Mouse (Mus musculus): Measurements from ENCODE around the gene Ppp1r21. TPM values are rescaled to one million over a fixed set of nuclear protein-coding genes. Genes with fewer than 3 reads are reported as not detected.

The Ppp1r21 gene
- polyA plus RNA-seq, 1 experiment from 2014 or later, result 33.8 TPM

Other genes starting within 250 kb of the Ppp1r21 start
- 16.1 and 19.4 TPM in 2 replicates for gene Foxn2, start 89.4 kb upstream of the Ppp1r21 start, polyA plus RNA-seq (2015; fragmentation: Nextera tagmentation; extraction: Ambion mirVana)
- 3.4 and 3.8 TPM in 2 replicates for gene Ston1, start 67.6 kb downstream of the Ppp1r21 start, polyA plus RNA-seq (2015; fragmentation: Nextera tagmentation; extraction: Ambion mirVana)
- gene Gtf2a1l, start 138.5 kb downstream of the Ppp1r21 start, polyA plus RNA-seq (2015; fragmentation: Nextera tagmentation; extraction: Ambion mirVana), result not detected in 2 replicates